Mouse (Mus musculus): ENCODE data around the gene Ccdc130.
A peak's percentile ranks its signal among the peaks of the same experiment; 100 is the strongest.

The Ccdc130 gene

DNA sequence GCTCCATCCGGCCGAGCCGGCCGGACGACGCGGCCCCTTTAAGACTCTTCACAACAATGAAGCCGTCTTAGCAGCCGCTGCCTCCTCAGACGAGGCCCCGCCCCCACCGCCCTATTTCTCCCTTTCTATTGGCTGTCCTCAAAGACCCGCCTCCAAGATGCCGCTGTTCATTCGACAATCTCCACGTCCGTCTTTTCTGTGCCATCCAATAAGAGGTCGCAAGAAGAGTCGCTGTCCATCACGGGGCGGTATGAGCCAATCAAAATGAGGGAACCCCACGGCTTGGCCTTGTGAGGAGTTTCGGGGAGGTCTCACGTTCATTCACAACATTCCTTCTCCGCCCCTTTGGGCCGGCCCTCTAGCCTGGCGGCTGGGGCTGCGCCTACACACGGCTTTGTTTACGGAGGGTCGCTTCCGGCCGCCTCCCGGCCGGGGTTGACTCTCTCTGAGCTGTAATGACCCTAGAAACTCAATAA, 33.1 kb downstream of the Ccdc130 start, which contains the start of gene Zswim4:
Zswim4 (minus strand) TSS at position 58 of the 476 bp plus-strand sequence.
- DNase-seq, result peak; percentile 98

DNA sequence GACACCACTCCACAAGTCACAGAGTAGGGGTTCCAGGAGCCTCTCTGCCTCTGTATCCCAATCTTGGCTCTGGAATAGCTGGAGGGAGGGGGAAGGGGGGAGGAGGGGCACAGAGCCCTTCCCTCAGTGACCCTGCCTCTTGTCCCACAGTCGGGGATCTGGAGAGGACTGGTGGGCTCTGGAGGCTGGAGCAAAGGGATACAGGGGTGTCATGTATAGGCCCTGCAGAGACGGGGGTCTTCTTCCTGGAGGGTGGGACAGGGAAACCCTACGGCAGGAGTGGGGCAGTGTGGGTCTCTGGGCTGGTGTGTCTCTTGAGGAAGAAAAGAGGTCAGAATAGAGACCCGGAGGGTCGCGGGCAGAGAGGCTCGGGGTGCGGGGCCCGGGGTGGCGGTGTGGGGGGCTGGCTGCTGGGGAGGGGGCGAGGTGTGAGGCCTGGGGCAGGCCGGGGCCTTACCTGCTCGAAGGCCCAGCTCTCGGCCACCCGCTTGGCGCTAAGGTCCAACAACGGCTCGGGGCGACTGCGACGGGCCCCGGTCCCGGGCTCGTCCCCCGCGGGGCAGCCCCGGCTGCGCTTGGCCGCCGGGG, 33.7 kb downstream of the Ccdc130 start:
- no peak for DNase-seq

DNA sequence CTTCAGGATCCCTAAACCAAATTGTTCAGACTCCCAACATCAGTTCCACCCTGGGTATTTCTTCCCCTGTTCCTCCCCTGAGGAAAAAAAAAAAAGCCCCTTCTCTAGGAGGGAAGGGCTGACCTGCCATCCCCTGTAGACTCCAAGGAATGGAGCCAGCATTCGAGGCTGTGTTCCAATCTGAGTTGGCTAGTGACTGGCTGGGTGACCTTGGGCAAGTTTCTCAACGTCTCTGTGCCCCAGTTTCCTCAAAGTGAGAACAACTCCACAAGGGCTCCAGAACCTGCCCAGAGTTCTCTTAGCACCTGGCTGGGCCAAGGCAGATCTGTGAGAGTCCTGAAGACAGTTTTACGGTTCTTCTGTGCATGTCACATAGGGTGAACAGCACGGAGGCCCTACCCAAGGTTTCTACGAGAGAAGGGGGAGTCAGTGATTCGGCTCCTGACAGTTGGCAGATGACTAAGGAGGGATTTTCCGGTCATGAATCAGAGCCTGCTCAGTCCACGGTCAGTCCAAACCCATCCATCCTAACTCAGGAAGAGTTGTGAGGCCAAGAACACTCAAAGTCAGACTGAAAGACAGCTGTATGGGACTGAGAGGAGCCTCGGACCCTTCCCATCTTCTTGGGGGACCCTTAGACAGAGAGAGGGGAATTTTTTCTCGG, 34.3 kb downstream of the Ccdc130 start:
- no peak for DNase-seq

DNA sequence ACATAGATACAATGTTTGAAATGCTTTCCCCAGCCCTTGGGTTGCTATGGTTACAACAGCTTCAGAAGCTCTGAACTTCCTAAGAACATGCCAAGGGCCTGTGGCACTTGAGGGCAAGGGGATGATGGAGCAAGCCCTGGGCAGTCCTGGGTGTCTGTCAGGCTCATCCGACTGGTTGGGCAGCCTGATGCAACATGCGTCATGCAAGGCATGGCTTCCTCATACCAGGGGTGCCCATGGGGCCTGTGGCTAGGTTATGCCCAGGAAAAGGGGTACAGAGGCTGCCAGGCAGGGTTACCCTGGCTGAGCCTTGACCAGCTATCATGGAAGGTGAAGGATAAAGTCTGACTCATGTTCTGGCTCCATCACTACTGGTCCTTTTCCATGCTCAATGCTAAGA, 37.1 kb downstream of the Ccdc130 start:
- DNase-seq, result no peak

DNA sequence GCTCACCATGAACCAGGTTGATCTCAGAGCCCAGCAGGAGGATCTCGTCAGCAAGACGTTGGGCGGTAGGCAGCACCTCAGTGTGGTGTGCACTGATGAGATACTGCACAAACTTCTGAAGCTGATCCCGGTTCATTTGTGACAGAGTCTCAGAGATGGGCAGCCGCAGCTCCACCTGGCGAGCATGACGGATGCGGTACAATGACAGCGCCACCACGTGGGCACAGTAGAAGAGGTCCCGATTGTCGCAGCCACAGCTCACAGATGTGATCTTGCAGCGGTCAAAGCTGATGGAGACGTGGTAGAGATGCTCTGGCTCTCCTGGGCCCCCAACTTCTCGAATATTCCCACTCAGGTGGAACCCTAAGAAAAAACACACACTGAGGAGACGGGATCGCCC, 39.4 kb downstream of the Ccdc130 start:
- no peak for DNase-seq

DNA sequence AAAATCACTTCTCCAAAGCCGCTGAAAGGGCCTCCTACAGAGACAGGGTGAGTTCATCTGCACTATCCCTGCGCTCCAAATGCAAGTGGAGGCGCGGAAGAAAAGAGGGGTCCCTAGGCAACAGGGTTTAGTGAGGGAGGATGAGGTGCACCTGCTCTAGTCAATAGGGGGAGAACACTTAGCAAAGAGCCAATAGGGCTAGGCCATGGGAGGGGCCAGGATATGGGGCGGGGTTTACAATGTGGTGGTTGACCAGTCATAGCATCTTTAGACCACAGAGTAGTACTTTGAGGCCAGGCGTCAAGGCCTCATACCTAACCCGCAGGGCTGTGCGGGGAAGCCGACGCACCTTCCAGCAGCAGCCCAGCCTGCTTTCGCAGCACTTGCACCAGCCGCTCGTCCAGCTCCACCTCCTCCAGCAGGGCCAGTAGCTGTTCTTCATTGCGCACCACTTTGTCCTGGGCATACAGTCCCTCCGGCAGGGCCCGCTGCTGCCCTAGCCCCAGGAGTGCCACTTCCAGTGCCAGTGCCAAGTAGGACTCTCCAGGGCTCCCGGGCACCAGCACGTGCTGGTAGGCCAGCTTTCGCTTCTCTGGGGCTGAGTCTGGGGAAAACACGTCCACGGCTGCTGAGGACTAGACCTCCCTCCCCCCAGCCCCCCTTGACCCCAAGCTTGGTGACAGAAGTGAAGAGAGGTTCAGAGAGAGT, 46.7 kb downstream of the Ccdc130 start:
- DNase-seq, result no peak

DNA sequence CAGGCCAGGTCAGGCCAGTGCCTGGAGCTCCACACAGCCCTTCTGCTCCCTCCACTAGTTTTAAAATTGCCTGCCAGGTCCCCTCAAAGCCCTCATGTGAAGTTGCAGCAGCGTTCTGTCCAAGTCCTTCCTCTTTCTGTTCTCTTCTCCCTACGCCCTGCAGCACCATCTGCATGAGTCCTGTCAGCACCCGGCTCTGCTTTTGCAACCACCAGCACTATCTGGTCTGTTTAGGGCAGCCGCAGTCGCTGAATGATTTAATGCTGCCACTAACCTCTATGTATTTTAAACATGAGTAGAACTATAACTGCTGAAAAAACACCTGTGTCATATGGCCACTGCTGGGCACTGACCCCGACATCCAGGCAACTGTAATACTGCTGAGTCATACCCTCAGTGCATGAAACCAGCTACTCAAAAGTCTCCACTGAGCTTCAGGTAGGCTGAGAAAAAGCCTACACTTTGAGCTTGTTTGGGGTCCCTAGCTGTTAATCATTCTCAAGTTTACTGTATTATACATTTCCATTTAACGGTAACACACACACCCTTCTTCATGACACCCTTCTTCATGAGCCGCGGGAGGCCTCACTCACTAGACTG, 47.5 kb downstream of the Ccdc130 start:
- no peak for DNase-seq

DNA sequence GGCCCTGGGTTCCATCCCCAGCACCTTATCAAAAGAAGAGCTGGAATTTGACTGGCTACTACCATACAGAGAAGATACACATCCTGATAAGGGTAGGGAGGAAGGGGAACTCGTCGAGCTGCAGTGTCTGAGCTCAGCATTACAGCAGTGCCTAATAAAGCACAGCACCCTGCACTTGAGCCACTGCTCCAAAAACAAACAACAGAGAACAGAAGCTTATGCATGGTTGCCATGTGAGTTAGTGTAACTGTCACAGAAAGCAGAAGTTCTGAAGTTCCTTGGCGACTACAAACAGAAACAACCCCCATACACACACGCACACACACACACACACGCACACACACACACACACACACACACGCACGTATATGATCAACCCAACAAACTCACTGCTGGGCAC, 50.1 kb downstream of the Ccdc130 start:
- no peak for DNase-seq

DNA sequence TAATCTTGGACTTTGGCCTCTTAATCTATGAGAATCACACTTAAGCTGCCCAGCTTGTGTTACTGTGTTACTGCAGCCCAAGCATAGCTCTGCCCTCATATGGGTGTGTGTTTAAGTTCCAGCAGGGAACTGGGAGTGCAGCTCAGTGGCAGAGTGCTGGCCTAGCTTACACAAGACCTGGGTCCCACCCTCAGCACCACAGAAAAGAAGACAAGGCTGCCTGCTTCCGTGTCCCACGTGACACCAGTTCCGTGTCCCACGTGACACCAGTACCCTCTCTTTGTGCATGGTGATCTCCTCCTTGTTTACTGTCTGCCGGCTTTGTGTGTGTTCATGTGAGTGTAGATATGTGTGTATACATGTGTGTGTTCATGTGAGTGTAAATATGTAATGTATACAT, 52.0 kb downstream of the Ccdc130 start:
- no peak for DNase-seq

DNA sequence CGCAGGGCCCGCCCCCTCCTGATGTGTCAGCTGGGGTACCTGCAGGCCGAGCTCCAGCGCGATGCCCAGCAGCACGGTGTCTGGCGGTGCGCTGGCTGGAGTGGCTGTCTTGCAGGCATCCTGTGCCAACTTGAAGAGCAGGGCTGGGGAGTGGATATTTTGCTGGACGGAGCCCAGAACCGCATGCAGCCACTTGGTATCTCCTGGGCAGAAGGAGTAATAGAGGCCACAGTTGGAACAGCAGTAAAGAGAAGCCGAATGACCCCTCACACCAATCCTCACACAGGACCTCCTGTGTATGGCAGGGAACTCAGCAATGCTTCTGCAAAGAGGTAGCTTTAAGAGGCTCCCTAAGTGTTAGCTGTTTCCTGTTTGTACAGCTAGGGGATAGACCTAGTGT, 53.0 kb downstream of the Ccdc130 start:
- no peak for DNase-seq

DNA sequence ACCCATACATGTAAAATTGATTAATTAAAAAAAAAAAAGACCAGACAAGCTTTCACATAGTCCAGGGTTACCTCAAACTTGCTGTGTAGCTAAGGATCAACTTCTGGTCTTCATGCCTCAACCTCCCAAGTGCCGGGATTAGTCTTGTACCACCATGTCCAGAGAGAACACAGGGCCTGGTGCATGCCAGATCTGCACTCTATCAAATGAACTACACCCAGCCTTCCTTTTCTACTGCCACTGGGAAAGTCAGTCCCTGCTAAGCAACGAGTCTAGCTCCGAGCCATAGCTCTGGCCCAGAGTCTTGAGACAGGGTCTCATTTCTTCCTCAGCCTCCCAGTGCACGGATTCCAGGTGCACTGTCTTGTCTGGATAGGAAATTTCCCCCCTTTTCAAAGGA, 56.9 kb downstream of the Ccdc130 start:
- no peak for DNase-seq

DNA sequence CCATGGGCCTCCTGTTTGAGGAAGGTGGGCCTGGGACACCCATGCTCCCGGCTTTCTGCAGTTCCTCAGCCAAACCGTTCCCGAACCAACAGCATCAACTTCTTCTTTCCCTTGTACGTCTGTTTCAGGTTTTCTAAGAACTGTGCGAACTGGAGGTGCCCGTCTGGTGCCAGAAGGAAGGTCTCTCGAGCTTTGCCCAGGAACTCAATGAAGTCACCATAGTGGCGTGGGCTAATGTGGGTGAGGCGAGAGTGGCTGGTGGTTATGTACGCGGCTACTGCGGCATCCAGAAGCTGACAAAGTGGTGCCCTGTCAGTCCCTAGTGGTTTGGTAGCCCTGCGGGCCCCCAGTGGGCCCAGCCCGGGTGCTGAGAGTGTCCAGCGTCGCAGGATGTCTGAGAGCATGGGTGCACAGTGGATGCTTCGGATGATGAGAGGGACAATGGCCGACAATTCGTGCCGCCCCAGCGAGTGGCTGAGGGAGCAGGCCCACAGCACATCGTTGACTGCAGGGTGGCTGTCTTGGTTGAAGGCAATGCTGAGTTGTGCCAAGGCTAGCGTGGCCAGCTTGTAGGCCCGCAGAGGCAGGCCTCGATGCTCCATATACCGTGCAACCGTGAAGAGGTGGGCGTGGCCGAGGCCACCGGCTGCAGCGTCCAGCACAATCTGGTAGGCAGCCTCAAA, 58.2 kb downstream of the Ccdc130 start:
- no peak for DNase-seq

DNA sequence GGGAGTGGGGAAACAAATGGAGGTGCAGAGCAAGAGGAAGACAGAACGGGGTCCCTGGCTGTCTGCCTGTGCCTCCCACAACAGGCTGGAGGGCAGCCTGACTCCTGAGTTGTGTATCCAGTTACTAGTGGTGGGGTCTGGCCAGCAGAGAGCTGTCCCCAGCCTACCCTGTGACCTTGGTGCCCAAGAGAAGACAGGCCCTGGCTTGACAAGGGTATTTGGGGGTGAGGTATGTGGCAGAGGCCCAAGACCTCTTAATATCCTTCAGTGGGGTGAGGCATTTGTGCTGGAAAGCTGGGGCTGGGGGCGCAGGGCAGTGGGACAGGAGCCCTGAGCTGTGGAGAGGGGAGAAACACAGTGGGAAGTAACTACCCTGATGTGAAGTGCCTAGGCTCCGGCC, 59.0 kb downstream of the Ccdc130 start:
- no peak for DNase-seq

DNA sequence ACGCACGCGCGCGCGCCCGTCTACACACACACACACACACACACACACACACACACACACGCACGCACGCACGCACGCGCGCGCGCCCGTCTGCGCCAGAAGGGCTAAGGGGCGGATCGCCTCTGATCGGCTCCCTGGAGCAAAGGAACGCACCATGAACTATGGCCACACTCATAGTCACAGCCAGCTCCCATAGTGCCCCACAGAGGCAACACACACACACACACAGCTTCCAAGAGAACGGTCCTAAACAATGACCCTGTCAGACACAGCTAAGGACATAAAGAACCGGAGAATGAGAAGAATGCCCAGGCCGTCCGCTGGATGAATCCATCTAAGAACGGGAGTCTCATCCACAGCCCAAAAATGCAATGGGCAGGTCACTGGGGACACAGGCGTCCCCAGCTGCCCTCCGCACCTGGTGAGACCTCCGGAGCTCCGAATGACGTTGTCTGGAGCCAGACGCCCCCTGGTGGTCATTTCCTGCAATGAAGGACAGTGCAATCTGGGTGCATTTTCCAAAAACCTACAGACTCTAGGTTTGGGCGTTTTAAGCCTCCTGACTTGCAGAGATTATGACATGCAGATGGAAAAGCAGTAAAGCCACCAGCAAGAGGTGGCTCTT, 59.9 kb downstream of the Ccdc130 start:
- peak; percentile 78 for DNase-seq

DNA sequence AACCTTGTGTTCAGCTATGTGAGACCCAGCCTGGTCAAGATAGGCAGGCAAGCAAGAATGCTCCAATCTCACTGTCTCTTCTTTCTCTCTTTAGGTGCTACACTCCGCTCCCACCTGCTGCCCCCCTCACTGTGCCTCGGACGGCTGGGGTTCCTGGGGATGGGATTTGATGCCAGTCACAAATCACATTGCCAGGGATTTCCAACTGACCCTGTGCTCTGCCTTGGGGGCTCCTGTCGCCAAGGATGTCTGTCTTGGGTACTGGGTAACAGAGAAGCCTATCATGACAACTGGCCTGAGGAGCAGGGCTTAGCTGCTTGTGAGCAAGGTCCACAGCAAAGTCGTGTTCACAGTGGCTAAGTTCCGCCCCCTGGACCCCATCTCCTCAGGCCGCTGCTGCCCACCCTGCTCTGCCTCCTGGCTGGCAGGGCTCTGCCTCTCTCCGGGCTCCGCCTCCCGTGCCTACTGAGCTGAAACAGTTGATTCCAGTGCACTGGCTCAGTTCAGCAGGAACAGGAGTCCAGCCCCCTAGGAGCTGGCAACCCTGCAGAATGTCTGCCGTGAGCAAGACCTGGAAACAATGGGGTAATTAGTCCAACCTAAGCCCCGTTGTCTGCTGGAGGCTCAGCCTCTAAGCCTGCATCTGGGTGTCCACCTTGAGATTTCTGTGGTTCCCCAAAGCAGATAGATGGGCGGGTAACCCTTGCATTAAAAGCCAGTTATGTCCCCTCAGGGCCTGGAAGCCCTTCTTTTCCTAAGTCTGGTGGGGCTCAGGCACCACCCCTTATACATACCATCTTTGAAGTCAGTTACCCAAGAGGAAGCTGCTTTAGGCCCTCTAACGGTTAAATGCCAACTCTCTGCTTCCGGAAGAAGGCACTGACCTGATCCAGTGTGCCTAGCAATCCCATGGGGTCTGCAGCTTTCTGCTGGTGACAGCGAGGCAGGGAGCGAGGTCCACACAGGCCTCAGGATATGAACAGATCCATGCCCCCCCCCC, 61.5 kb downstream of the Ccdc130 start:
- no peak for DNase-seq

DNA sequence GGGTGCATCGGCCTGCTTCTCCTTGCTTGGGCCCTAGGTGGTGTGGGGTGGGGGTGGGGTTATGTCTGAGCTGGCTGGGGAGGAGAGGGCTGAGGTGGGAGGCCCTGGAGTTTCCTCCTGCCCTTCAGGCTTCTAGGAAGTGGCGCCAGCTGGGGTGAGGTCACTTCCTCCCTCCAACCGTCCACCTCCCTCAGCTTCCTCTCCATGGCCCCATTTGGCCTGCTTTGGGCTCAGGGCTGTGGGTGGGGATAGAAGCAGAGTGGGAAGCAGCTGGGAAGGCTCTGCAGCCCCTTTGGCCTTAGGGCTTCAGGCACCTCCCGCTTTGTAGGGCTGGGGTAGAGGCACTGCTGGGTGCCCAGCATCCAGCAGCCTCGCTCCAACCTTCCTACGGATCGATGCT, 62.4 kb downstream of the Ccdc130 start:
- DNase-seq, result no peak

Measured in cerebellum, adult 11 months (tissue).